Mouse (Mus musculus): ENCODE data around the gene Taf3. TPM values are rescaled to one million over a fixed set of nuclear protein-coding genes. Genes with fewer than 3 reads are reported as not detected.

The Taf3 gene
- polyA plus RNA-seq, 1 experiment from 2014 or later = 9.4 TPM

DNA sequence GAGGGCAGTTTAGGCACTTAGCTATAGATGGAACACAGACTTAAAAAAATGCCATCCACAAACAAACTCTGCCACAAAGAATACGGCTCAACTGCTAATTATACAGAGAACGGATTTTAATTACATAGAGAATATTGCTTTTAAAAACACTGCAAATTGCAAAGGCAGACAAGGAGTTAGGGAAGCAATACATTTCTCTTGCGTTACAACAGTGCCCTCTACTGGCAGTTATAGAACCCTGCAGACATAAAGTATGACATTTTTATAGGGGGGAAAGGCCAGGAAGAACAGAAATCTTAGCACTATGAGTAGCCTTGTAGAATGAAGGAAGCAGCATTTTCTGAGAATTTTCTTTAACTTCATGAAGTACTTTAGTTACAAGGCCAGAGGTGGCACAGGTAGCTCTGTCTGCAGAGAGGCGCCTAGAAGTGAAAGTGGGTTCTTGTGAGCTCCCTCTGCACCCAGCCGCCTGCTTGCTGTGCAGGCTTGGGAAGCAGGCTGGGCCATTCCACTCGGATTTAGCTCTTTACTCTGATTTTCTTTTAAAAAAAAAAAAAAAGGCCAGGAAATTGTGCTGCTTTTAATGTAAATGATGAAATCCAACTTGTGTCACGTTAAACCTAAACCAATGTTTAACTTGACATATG lies 38.0 kb downstream of the Taf3 start:
- no peak for ATAC-seq (ENCODE audit: insufficient number of reproducible peaks, insufficient read depth, low FRiP score, low read depth)
- WGBS = 35% methylated on average over 7 of the region's 7 CpGs
- H3K9ac ChIP-seq (ENCODE audit: low read length) = no peak overlapping the region
- no peak overlapping the region for H3K4me2 ChIP-seq (ENCODE audit: low read length)
- H3K4me3 ChIP-seq (ENCODE audit: control insufficient read depth in 1 of 2, insufficient read depth in 1 of 2, low read depth in 1 of 2, low read length in 2 of 2) = no peak overlapping the region
- H3K36me3 ChIP-seq (ENCODE audit: control insufficient read depth, insufficient read depth, low read length) = no peaks in the 10 kb centered on the region
- H3K27ac ChIP-seq (replicated peaks in 1 of 2; ENCODE audit: control insufficient read depth in 1 of 2, insufficient read depth in 1 of 2, low read depth in 2 of 2, low read length in 2 of 2) = no peak overlapping the region
- H3K9me3 ChIP-seq (ENCODE audit: control insufficient read depth, low read length) = no peaks in the 10 kb centered on the region
- H3K27me3 ChIP-seq (ENCODE audit: control insufficient read depth, insufficient read depth, low read length) = no peaks in the 10 kb centered on the region
- peaks cover 3% of the 10 kb centered on the region in 2 experiments; a peak in 2 of 4 replicates for H3K4me1 ChIP-seq (ENCODE audit: control insufficient read depth in 2 of 2, insufficient read depth in 2 of 2, low read length in 2 of 2)

DNA sequence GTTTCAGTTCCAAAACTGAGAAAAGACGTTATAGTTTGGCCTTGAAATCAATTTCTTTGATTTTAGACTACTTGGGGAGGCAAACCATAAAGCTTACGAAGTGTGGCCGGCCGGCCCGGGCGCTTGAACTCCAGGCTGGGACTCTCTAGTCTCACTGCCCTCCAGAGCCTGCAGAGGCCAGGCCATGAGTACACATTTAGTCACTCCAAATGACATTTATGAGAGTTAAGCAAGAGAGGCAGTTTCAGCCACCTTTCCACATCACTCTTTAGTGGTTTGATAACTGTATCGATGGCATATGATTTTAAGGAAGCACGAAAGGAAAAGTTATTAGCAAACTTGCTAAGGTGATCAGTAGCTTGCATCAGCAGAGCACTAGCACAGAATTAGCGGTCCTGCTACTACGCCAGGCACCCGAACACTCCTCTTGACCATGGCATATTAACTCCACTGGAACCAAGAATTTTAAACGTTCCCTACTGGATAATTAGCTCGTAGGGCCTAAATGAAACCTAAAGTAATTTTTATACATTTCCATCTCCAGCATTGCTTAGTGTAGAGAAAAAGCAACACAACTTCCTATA lies 38.6 kb downstream of the Taf3 start:
- no peaks in the 10 kb centered on the region for H3K9me3 ChIP-seq (ENCODE audit: control insufficient read depth, low read length)
- no peak overlapping the region for H3K4me3 ChIP-seq (ENCODE audit: control insufficient read depth in 1 of 2, insufficient read depth in 1 of 2, low read depth in 1 of 2, low read length in 2 of 2)
- no peaks in the 10 kb centered on the region for H3K36me3 ChIP-seq (ENCODE audit: control insufficient read depth, insufficient read depth, low read length)
- WGBS = 82% methylated on average over 13 of the region's 13 CpGs
- H3K27me3 ChIP-seq (ENCODE audit: control insufficient read depth, insufficient read depth, low read length) = no peaks in the 10 kb centered on the region
- H3K4me1 ChIP-seq (ENCODE audit: control insufficient read depth in 2 of 2, insufficient read depth in 2 of 2, low read length in 2 of 2) = peaks cover 3 to 7% of the 10 kb centered on the region in 2 experiments; a peak in 2 of 4 replicates
- no peak for ATAC-seq (ENCODE audit: insufficient number of reproducible peaks, insufficient read depth, low FRiP score, low read depth)
- H3K27ac ChIP-seq (replicated peaks in 1 of 2; ENCODE audit: control insufficient read depth in 1 of 2, insufficient read depth in 1 of 2, low read depth in 2 of 2, low read length in 2 of 2) = no peak overlapping the region
- H3K9ac ChIP-seq (ENCODE audit: low read length) = no peak overlapping the region
- no peak overlapping the region for H3K4me2 ChIP-seq (ENCODE audit: low read length)

DNA sequence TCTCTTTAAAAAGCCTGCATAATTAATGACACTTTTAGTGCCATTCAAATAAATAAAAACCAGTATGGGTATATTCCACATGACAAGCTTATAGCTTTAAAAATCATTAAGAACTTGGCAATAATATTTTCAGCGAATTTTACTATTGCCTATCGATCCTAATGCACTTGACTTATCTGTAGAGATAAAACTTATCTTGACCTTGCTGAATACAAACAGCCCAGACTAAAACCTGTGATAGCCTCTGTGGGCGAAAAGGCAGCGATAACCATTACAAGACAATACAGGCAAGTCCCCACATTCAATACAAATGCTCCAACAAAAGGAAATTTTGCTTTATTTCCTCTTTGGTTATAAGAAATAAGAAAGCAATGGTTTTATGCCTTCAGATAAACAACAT lies 39.8 kb downstream of the Taf3 start:
- Histone ChIP-seq H3K4me1 (ENCODE audit: control insufficient read depth in 2 of 2, insufficient read depth in 2 of 2, low read length in 2 of 2) (peaks cover 5 to 7% of the 10 kb centered on the region in 2 experiments; a peak in 2 of 4 replicates), H3K9ac (ENCODE audit: low read length) (no peak overlapping the region), H3K27me3 (ENCODE audit: control insufficient read depth, insufficient read depth, low read length) (no peaks in the 10 kb centered on the region), H3K27ac (replicated peaks in 1 of 2; ENCODE audit: control insufficient read depth in 1 of 2, insufficient read depth in 1 of 2, low read depth in 2 of 2, low read length in 2 of 2) (no peak overlapping the region), H3K36me3 (ENCODE audit: control insufficient read depth, insufficient read depth, low read length) (no peaks in the 10 kb centered on the region), H3K4me2 (ENCODE audit: low read length) (no peak overlapping the region), H3K9me3 (ENCODE audit: control insufficient read depth, low read length) (no peaks in the 10 kb centered on the region), H3K4me3 (ENCODE audit: control insufficient read depth in 1 of 2, insufficient read depth in 1 of 2, low read depth in 1 of 2, low read length in 2 of 2) (no peak overlapping the region)
- WGBS = 51% methylated on average over 4 of the region's 4 CpGs
- no peak for ATAC-seq (ENCODE audit: insufficient number of reproducible peaks, insufficient read depth, low FRiP score, low read depth)

DNA sequence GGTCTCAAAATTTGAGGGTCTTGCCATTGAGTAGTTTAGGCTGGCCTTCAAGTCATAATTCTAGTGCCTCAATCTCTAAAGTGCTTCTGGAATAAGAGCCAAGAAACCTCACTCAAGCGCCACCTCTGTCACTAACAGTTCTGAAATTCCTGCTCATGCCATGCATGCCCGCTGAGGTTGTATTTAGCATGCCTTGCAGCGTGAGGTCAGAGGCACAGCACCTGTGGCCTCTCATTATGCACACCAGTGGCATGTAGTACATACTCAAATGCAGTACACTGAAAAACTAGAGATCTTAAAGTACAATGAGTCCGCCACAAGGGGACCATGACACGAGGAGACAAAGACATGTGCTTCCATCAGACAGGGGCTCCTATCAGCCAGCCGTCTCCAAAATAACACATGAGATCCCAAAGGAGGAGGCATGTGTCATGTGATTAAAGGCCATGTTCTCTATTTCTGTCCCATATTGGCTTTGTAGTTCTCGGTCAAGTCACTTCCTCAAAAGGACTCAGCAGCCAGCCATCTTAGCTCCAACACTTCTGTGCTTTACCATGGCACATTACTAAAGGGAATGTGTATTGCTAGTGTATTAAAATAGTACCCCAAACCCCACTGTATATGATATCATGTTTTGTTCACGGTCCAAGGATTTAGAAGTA lies 43.3 kb downstream of the Taf3 start:
- no peak overlapping the region for H3K4me3 ChIP-seq (ENCODE audit: control insufficient read depth in 1 of 2, insufficient read depth in 1 of 2, low read depth in 1 of 2, low read length in 2 of 2)
- peaks cover 8 to 9% of the 10 kb centered on the region in 2 experiments; a peak in 2 of 4 replicates for H3K4me1 ChIP-seq (ENCODE audit: control insufficient read depth in 2 of 2, insufficient read depth in 2 of 2, low read length in 2 of 2)
- no peaks in the 10 kb centered on the region for H3K9me3 ChIP-seq (ENCODE audit: control insufficient read depth, low read length)
- WGBS = 61% methylated on average over 8 of the region's 8 CpGs
- no peak overlapping the region for H3K9ac ChIP-seq (ENCODE audit: low read length)
- H3K27ac ChIP-seq (replicated peaks in 1 of 2; ENCODE audit: control insufficient read depth in 1 of 2, insufficient read depth in 1 of 2, low read depth in 2 of 2, low read length in 2 of 2) = peak overlapping the region; percentile 16 to 41; a peak in 1 of 4 replicates
- H3K36me3 ChIP-seq (ENCODE audit: control insufficient read depth, insufficient read depth, low read length) = no peaks in the 10 kb centered on the region
- peak; percentile 12; the same call in 1 of the 2 replicates for ATAC-seq (ENCODE audit: insufficient number of reproducible peaks, insufficient read depth, low FRiP score, low read depth)
- no peak overlapping the region for H3K4me2 ChIP-seq (ENCODE audit: low read length)
- H3K27me3 ChIP-seq (ENCODE audit: control insufficient read depth, insufficient read depth, low read length) = no peaks in the 10 kb centered on the region

DNA sequence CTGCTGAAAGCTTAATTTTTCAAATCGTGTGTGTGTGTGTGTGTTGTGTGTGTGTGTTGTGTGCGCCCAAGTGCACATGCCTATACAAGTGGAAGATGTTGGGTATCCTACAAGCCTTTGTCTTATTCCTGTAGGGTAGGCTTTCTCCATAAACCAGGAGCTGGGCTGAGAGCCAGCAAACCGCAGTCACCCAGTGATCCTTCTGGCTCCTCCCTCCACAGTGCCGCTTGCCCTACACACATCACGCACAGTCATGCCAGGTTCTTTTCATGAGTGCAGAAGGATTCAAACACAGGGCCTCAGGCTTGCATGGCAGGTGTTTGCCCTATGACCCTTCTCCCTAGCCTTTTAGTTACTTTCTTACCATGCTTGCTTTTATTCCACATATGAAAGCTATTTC lies 45.0 kb downstream of the Taf3 start:
- WGBS = 75% methylated on average over 5 of the region's 5 CpGs
- Histone ChIP-seq H3K9ac (ENCODE audit: low read length) (no peak overlapping the region), H3K36me3 (ENCODE audit: control insufficient read depth, insufficient read depth, low read length) (no peaks in the 10 kb centered on the region)

DNA sequence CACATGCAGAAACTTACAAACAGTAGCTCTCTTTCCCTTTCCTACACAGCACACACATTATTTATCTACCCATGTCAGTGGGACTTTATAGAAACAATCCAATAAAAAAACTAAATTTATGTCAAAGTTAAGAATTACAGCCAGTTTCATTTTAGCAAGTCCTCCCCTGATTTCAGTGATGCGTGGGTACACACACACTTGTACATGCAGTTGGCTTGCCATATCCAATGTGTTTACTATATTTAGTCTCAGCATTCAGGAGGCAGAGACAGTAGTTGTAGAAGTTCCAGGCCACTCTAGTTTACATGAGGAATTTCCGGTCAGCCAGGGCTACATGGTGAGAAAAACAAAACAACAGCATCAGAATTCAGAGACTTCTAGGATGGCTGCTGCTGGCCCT lies 46.8 kb downstream of the Taf3 start:
- Histone ChIP-seq H3K4me3 (ENCODE audit: control insufficient read depth in 1 of 2, insufficient read depth in 1 of 2, low read depth in 1 of 2, low read length in 2 of 2) (no peak overlapping the region), H3K27me3 (ENCODE audit: control insufficient read depth, insufficient read depth, low read length) (no peaks in the 10 kb centered on the region), H3K27ac (replicated peaks in 1 of 2; ENCODE audit: control insufficient read depth in 1 of 2, insufficient read depth in 1 of 2, low read depth in 2 of 2, low read length in 2 of 2) (no peak overlapping the region), H3K9me3 (ENCODE audit: control insufficient read depth, low read length) (no peaks in the 10 kb centered on the region), H3K4me1 (ENCODE audit: control insufficient read depth in 2 of 2, insufficient read depth in 2 of 2, low read length in 2 of 2) (peaks cover 8 to 9% of the 10 kb centered on the region in 2 experiments; a peak in 2 of 4 replicates), H3K9ac (ENCODE audit: low read length) (no peak overlapping the region), H3K36me3 (ENCODE audit: control insufficient read depth, insufficient read depth, low read length) (no peaks in the 10 kb centered on the region), H3K4me2 (ENCODE audit: low read length) (no peak overlapping the region)
- WGBS = 51% methylated on average over 2 of the region's 2 CpGs
- no peak for ATAC-seq (ENCODE audit: insufficient number of reproducible peaks, insufficient read depth, low FRiP score, low read depth)

More for the DNA sequence above, 45.0 kb downstream of the Taf3 start:
- Histone ChIP-seq H3K9me3 (ENCODE audit: control insufficient read depth, low read length) (no peaks in the 10 kb centered on the region), H3K27me3 (ENCODE audit: control insufficient read depth, insufficient read depth, low read length) (no peaks in the 10 kb centered on the region), H3K4me1 (ENCODE audit: control insufficient read depth in 2 of 2, insufficient read depth in 2 of 2, low read length in 2 of 2) (peaks cover 8 to 9% of the 10 kb centered on the region in 2 experiments; a peak in 2 of 4 replicates), H3K27ac (replicated peaks in 1 of 2; ENCODE audit: control insufficient read depth in 1 of 2, insufficient read depth in 1 of 2, low read depth in 2 of 2, low read length in 2 of 2) (no peak overlapping the region), H3K4me3 (ENCODE audit: control insufficient read depth in 1 of 2, insufficient read depth in 1 of 2, low read depth in 1 of 2, low read length in 2 of 2) (no peak overlapping the region), H3K4me2 (ENCODE audit: low read length) (no peak overlapping the region)
- no peak; the same call in 1 of the 2 replicates for ATAC-seq (ENCODE audit: insufficient number of reproducible peaks, insufficient read depth, low FRiP score, low read depth)

DNA sequence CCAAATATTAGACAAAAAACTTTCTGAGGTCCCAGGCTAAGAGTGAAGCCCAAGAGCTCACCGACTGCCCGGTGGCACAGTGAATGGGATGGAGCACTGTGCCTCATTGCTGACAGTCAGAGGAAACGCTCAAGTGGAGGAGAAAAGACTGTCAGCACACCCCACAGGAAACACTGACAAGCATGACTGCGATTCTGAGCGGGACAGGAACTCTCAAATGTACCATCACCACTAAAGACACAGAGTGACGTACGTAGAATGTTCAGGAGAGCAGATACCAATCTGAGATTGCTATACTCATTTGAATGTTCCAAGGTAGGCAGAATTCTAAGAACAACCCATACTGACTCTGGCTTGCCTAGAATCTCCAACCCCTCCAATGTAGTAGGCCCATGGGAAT lies 50.9 kb downstream of the Taf3 start:
- Histone ChIP-seq H3K4me3 (ENCODE audit: control insufficient read depth in 1 of 2, insufficient read depth in 1 of 2, low read depth in 1 of 2, low read length in 2 of 2) (no peak overlapping the region), H3K9ac (ENCODE audit: low read length) (no peak overlapping the region), H3K4me1 (ENCODE audit: control insufficient read depth in 2 of 2, insufficient read depth in 2 of 2, low read length in 2 of 2) (peaks cover 0 to 2% of the 10 kb centered on the region in 2 experiments; a peak in 1 of 4 replicates), H3K9me3 (ENCODE audit: control insufficient read depth, low read length) (no peaks in the 10 kb centered on the region), H3K36me3 (ENCODE audit: control insufficient read depth, insufficient read depth, low read length) (no peaks in the 10 kb centered on the region), H3K27me3 (ENCODE audit: control insufficient read depth, insufficient read depth, low read length) (no peaks in the 10 kb centered on the region), H3K27ac (replicated peaks in 1 of 2; ENCODE audit: control insufficient read depth in 1 of 2, insufficient read depth in 1 of 2, low read depth in 2 of 2, low read length in 2 of 2) (no peak overlapping the region), H3K4me2 (ENCODE audit: low read length) (no peak overlapping the region)
- 67% methylated on average over 7 of the region's 7 CpGs for WGBS
- ATAC-seq (ENCODE audit: insufficient number of reproducible peaks, insufficient read depth, low FRiP score, low read depth) = no peak

Data from heart, embryonic 14.5 days (tissue).